Mouse (Mus musculus) midbrain, embryonic 14.5 days (tissue): Measurements from ENCODE around the gene Bpifb1. TPM values are rescaled to one million over a fixed set of nuclear protein-coding genes. Genes with fewer than 3 reads are reported as not detected.
"Not testable (repeated sequence)": the region's sequence is repeated elsewhere in the genome, so short reads cannot be mapped to it uniquely, and the experiment has no call there.

Experiments
- ATAC-seq: fragments of 200-750 bp; cut with Nextera tagmentation; 2 replicates; pipeline ENCODE4 v1.8.0; 2017; ENCODE audit warnings: moderate number of reproducible peaks, moderate library complexity; ENCODE audit not compliant: low FRiP score, low TSS enrichment
- DNase-seq: peaks from one replicate; pipeline ENCODE4 v3.0.0-alpha.2; 2015
- H3K27ac ChIP-seq: fragments of 300-500 bp; sonication (generic); replicated peaks from 2 replicates; pipeline ENCODE4 v1.5.1; 2014; ENCODE audit warnings: mild to moderate bottlenecking, low read depth, low read length, moderate library complexity
- H3K27me3 ChIP-seq: fragments of 300-500 bp; sonication (generic); 2 replicates; pipeline ENCODE4 v1.6.1; 2014; ENCODE audit warnings: low read length, control low read depth, mixed read lengths; ENCODE audit not compliant: control insufficient read depth, insufficient read depth
- H3K36me3 ChIP-seq: fragments of 300-500 bp; sonication (generic); 2 replicates; pipeline ENCODE4 v1.6.1; 2014; ENCODE audit warnings: low read length, control low read depth; ENCODE audit not compliant: control insufficient read depth, insufficient read depth
- H3K4me1 ChIP-seq: fragments of 300-500 bp; sonication (generic); 2 replicates; pipeline ENCODE4 v1.6.1; 2014; ENCODE audit warnings: mild to moderate bottlenecking, antibody characterized with exemption, low read length, control low read depth; ENCODE audit not compliant: control insufficient read depth, insufficient read depth
- H3K4me2 ChIP-seq: fragments of 300-500 bp; sonication (generic); 2 replicates; pipeline ENCODE4 v1.6.1; 2014; ENCODE audit warnings: mild to moderate bottlenecking, low read length, moderate library complexity
- H3K4me3 ChIP-seq: fragments of 300-500 bp; sonication (generic); replicated peaks from 2 replicates; pipeline ENCODE4 v1.5.1; 2014; ENCODE audit warnings: low read depth, low read length
- H3K9ac ChIP-seq: fragments of 300-500 bp; sonication (generic); replicated peaks from 2 replicates; pipeline ENCODE4 v1.6.1; 2014; ENCODE audit warnings: mild to moderate bottlenecking, low read length, moderate library complexity
- H3K9me3 ChIP-seq: fragments of 300-500 bp; sonication (generic); 2 replicates; pipeline ENCODE4 v1.6.1; 2016; ENCODE audit warnings: low read length, control low read depth, mixed read lengths; ENCODE audit not compliant: control insufficient read depth
- WGBS: fragments of 180-500 bp; shearing (Covaris S2); extraction: QIAGEN DNeasy Blood & Tissue Kit; methylation state at CpG from one replicate; pipeline ENCODE4 v1.1.7; 2014; 5-methylcytosine and 5-hydroxymethylcytosine counted together
- polyA plus RNA-seq: library from polyadenylated mRNA; unstranded; fragments of >200 nt; fragmentation: Nextera tagmentation; extraction: Ambion mirVana; gene quantifications from 2 replicates; pipeline ENCODE4 v1.2.1, GENCODE M21; 2014

Gene Bpifb1
- polyA plus RNA-seq, 1 experiment from 2014 or later: 0.17 TPM

DNA sequence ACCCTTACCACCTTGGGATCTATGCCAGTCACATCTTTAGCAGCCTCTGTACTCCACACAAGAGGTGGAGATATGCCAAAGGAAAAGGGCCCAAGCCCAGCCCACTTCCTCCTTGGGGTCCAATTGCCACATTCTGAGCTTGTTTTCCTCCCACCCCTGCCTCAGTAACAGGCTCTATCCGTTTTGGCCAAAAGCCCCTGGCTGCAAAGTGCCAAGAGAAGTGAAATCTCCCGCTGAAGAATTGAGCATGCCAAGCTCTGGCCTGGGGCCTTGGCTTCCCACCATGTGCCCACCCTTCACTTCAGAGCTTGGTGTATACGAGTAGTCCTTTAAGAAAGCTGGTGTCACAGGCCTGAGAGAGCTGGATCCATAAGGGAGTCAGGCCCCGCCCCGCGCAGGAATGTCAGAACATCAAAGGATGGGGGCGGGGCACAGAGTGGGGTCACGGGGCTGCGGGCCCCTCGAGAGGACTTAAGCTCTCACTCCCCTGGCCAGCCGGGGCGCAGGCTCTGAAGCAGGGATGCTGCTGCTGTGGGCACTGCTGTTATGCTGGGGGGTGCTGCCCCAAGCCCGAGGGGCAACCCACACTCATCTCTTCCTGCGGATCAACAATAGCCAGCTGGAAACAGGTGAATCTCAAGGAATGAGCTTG is 32.8 kb downstream of the Bpifb1 start, which contains the start of gene Bpifb5:
Gene Bpifb5, plus strand, starts transcription at position 478 of the 652 bp plus-strand sequence.
- 0 out of 2 replicates have a peak within 1 kb of the TSS, but pooled peaks have one; percentile 41 for H3K27ac ChIP-seq
- peak; percentile 55 for ATAC-seq
- DNase-seq: peak; percentile 64

DNA sequence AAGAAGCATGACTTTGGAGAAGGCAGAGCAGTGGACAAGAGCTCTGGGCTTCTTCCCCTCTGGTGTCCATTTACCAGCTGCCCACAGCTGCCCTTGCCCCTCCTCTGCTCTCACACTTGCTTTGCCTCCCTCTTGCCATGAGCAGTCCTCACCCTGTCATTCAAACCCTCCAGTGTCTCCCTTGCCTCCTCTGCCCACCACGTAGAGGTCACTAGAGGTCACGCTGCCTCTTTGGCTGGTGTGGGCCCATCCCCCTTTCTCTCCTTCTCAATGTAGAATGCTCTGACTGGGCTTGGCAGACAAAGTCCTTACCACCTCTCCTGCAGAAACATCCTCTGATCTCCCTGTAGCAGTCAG is 33.3 kb downstream of the Bpifb1 start:
- DNase-seq: peak; percentile 6
- Histone ChIP-seq H3K9ac (no peak overlapping the region), H3K4me2 (no peak overlapping the region; the same call in 1 of the 2 replicates), H3K4me3 (no peak overlapping the region), H3K27me3 (no peaks in the 10 kb centered on the region), H3K9me3 (no peaks in the 10 kb centered on the region), H3K27ac (0 out of 2 replicates have a peak overlapping the region, but pooled peaks have one; percentile 41), H3K36me3 (no peaks in the 10 kb centered on the region), H3K4me1 (peaks cover 9% of the 10 kb centered on the region)
- 11% methylated on average over 2 of the region's 2 CpGs for WGBS
- ATAC-seq: no peak

More for the DNA sequence above, 32.8 kb downstream of the Bpifb1 start, which contains the start of gene Bpifb5:
- no peaks in the 10 kb centered on the region for H3K27me3 ChIP-seq
- H3K36me3 ChIP-seq: no peaks in the 10 kb centered on the region
- peaks cover 9% of the 10 kb centered on the region for H3K4me1 ChIP-seq
- WGBS: 4% methylated on average over 14 of the region's 14 CpGs
- H3K4me3 ChIP-seq: no peak within 1 kb of the TSS
- no peak within 1 kb of the TSS for H3K9ac ChIP-seq
- no peaks in the 10 kb centered on the region for H3K9me3 ChIP-seq
- peak within 1 kb of the TSS; percentile 25 for H3K4me2 ChIP-seq

DNA sequence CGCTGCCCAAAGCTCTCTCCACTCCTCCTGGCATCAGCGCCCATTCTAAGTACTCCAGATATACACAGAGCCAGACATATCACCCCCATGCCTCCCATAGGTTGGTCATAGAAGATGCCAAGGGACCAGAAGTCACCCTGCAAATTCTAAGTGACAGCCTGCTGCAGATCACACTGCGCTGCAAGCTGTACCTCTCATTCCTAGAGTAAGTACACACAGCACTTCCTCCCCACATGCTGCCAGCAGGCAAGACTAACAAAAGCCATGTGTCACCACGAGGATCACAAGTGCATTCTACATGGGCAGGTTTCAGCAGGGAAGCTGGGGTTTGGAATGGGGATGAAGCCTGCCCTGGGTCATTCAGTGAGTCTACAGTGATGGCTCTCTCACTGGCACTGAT is 36.4 kb downstream of the Bpifb1 start:
- Histone ChIP-seq H3K4me1 (peaks cover 9% of the 10 kb centered on the region), H3K9me3 (no peaks in the 10 kb centered on the region), H3K4me2 (no peak overlapping the region), H3K27ac (no peak overlapping the region), H3K36me3 (no peaks in the 10 kb centered on the region), H3K9ac (no peak overlapping the region), H3K4me3 (no peak overlapping the region), H3K27me3 (no peaks in the 10 kb centered on the region)
- ATAC-seq (no peak), DNase-seq (no peak)
- WGBS: 79% methylated on average over 4 of the region's 4 CpGs

DNA sequence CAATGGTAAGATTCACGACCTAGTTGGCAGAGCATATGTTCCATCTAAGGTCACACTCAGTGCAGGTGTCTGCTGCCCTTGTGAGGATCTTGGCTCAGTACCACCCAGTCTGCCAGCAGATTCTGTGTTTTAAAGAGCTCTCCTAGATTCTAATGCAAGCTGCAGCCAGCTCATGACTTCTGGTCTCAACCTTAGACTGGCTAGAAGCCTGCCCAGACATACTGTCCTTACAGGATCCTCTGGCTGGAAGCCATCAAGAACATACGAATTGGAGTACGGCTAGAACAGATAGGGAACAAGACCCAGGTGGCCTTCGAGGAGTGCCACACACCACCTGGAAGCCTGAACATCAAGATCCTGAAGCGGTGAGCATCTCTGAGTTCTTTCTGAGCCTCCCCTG is 37.2 kb downstream of the Bpifb1 start:
- Histone ChIP-seq H3K4me1 (peaks cover 9% of the 10 kb centered on the region), H3K4me3 (no peak overlapping the region), H3K27me3 (no peaks in the 10 kb centered on the region), H3K9me3 (no peaks in the 10 kb centered on the region), H3K27ac (no peak overlapping the region), H3K36me3 (no peaks in the 10 kb centered on the region), H3K4me2 (no peak overlapping the region), H3K9ac (no peak overlapping the region)
- no peak for DNase-seq
- ATAC-seq: no peak
- WGBS: 86% methylated on average over 5 of the region's 5 CpGs

DNA sequence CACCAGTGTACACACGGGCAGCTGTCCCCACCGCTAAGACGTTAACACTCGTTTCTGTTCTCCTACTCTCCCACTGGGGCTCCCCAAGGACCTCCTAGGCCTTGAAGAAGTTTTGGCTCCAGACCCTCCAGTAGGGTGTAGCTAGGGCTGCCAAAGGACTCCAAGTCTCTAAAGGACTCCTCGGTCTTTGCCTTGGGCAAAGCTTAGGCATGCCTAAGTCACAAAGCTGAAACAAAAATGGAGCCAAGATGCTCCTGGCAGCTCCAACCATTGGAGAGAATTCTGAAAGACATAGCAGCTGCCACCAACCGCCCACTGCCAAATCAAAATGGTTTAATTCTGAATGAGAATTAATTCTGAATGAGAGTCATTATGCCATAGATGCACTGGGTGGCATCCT is 42.8 kb downstream of the Bpifb1 start:
- H3K27ac ChIP-seq: no peak overlapping the region
- H3K9me3 ChIP-seq: no peaks in the 10 kb centered on the region
- H3K36me3 ChIP-seq: no peaks in the 10 kb centered on the region
- H3K4me2 ChIP-seq: no peak overlapping the region
- WGBS: 81% methylated on average over 6 of the region's 6 CpGs
- no peaks in the 10 kb centered on the region for H3K27me3 ChIP-seq
- H3K9ac ChIP-seq: no peak overlapping the region
- no peak overlapping the region for H3K4me3 ChIP-seq
- ATAC-seq: no peak
- peak; percentile 15 for DNase-seq
- no peaks in the 10 kb centered on the region for H3K4me1 ChIP-seq

DNA sequence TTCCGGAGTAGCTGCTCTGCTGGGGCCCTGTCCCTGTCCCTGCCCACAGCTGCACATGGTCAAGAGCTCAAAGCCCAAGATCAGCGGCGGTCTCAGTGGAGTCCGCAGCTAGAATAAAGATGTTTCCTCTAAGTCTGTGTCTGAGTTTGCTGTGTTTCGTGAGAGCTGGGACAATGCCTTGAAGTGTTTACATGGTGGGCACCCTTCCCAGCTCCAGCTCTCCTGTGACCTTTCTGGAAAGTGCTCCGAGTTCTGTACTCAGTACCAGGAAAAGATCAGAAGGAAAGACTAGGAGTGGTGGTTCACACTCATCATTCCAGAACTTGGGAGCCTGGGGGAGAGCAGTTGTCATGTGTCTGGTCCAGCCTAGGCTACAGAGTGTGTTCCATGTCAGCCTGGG is 50.2 kb downstream of the Bpifb1 start:
- ATAC-seq (no peak), DNase-seq (no peak)
- Histone ChIP-seq H3K36me3 (no peaks in the 10 kb centered on the region), H3K4me3 (no peak overlapping the region), H3K27ac (no peak overlapping the region), H3K4me2 (no peak overlapping the region), H3K27me3 (no peaks in the 10 kb centered on the region), H3K4me1 (no peaks in the 10 kb centered on the region), H3K9ac (no peak overlapping the region), H3K9me3 (no peaks in the 10 kb centered on the region)
- WGBS: 84% methylated on average over 6 of the region's 6 CpGs

DNA sequence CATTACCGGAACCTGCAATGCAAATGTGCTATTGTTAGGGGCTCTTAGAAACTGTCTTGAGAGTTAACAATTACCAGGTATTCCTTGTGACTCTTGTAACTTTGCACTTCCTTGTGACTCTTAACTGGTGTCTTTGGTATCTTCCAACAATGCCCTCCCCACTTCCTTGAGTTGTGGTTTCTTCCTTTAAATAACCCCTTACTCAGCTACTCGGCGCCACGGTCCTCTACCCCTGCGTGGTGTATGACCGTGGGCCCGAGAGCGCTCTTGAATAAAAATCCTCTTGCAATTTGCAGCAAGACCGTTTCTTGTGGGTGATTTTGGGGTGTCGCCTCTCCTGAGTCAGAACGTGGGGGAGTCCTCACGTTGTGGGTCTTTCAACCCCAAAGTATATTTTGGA is 52.1 kb downstream of the Bpifb1 start:
- not testable (repeated sequence) for ATAC-seq, H3K4me3 ChIP-seq, H3K9me3 ChIP-seq, H3K9ac ChIP-seq, H3K36me3 ChIP-seq, H3K27ac ChIP-seq, H3K27me3 ChIP-seq, H3K4me1 ChIP-seq, H3K4me2 ChIP-seq, DNase-seq
- WGBS: 95% methylated on average over 11 of the region's 12 CpGs

DNA sequence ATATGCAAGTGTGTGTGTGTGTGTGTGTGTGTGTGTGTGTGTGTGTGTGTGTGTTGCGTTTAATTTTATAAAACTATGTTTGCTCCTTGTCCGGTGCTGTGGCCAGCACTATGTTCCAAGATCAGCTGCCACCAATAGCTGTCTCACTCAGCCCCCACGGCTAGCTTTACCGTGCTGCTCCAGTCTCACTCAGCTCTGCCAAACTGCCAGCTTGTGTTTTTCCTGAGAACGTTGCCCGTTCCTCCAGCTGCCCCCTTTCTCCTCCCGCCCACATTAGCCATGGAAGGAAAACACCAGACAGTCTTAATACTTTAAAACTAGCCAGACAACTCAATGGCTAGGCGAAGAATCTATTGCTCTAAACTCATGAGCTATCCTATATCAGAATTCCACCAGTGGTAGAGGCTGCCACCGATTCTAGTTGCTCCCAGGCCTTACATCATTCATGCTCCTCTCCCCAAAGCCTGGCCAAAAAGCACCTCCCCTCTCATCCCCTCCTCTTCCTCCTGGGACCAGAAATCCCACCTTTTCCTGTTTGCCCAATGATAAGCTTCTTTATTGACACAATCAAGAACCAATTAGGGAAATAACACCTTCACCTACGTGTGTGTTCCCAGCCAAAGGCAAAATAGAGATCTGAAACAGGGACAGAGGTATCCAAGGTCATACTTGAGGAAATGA is 52.9 kb downstream of the Bpifb1 start:
- no peak overlapping the region for H3K9ac ChIP-seq
- ATAC-seq: no peak
- no peaks in the 10 kb centered on the region for H3K4me1 ChIP-seq
- WGBS: 92% methylated on average over 10 of the region's 10 CpGs
- no peaks in the 10 kb centered on the region for H3K27me3 ChIP-seq
- no peak for DNase-seq
- no peaks in the 10 kb centered on the region for H3K36me3 ChIP-seq
- no peak overlapping the region for H3K27ac ChIP-seq
- no peak overlapping the region for H3K4me3 ChIP-seq
- no peaks in the 10 kb centered on the region for H3K9me3 ChIP-seq
- no peak overlapping the region for H3K4me2 ChIP-seq

DNA sequence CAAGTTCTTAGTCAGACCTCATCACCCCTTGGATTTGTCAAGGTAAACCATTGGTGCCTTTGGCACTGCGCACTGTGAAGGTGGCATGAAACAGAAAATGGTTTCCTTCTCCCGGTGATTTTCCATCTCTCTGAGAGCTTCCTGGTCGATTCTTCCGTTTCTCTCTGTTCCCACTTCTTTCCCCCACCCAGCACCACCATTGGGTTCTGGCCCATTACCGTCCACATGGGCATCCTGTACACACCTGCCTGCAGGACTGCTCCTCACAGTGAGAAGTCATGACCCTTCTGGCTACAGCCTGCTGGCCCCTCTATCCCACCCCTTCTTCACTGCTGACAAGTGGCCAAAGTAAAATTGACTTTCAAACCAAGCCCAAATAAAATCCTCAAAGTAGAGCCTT is 54.7 kb downstream of the Bpifb1 start:
- Histone ChIP-seq H3K27ac (no peak overlapping the region), H3K4me3 (no peak overlapping the region), H3K4me1 (no peaks in the 10 kb centered on the region), H3K27me3 (no peaks in the 10 kb centered on the region), H3K9me3 (no peaks in the 10 kb centered on the region), H3K4me2 (no peak overlapping the region), H3K9ac (no peak overlapping the region), H3K36me3 (no peaks in the 10 kb centered on the region)
- ATAC-seq (no peak), DNase-seq (no peak)
- WGBS: 95% methylated on average over 5 of the region's 5 CpGs
